ENCODE assay signal across 24 mouse cellular contexts in the genomic region with DNA sequence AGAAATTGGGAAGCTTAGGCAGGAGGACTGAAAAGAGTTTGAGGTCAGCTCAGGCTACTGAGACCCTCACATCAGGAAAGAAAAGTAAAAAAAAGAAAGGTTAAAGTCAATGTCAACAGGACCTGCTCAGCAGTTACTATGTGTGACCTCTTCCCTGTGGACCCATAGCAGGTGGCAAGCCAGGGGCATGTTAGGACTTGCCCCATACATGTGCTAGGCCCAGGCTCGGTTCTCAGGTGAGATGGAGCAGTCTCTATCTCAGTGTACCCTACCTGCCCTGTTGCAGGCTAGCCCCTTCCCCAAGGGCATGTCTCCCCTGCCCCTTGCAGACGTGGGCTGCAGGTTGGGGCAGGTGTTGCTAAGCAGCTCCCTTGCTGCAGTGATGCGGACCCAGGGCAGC.
"Had no signal": no experiment of that assay in that cellular context is flagged by ENCODE, and none has a peak within 500 bp of the region (broad histone marks: within the 10 kb centered on the region; RNA-seq: fewer than 3 reads in every experiment).

No protein-coding gene starts in this region.

- DNase-seq: kidney, adult 11 months; kidney, adult 8-10 months; kidney, postnatal 10 days; kidney, postnatal 36 days; left cerebral cortex, postnatal 4 days; lung, adult 18-20 months; lung, postnatal 10 days; lung, postnatal 36 days; right cerebral cortex, adult 18-20 months; right cerebral cortex, postnatal 14 days; right cerebral cortex, postnatal 4 days; thymus, postnatal 25 days had no signal

- H3K4me3 ChIP-seq: kidney, embryonic 15.5 days; limb, embryonic 12.5 days; limb, embryonic 15.5 days; liver, embryonic 12.5 days; liver, embryonic 15.5 days; lung, embryonic 15.5 days; megakaryocyte, embryonic 14.5 days; midbrain, embryonic 15.5 days; neural tube, embryonic 12.5 days; neural tube, embryonic 15.5 days; stomach, embryonic 15.5 days had no signal

- H3K9ac ChIP-seq: kidney, embryonic 15.5 days; limb, embryonic 12.5 days; limb, embryonic 15.5 days; liver, embryonic 12.5 days; liver, embryonic 15.5 days; lung, embryonic 15.5 days; midbrain, embryonic 15.5 days; neural tube, embryonic 12.5 days; neural tube, embryonic 15.5 days; stomach, embryonic 15.5 days had no signal

- H3K27ac ChIP-seq: kidney, embryonic 15.5 days; limb, embryonic 12.5 days; limb, embryonic 15.5 days; liver, embryonic 12.5 days; liver, embryonic 15.5 days; lung, embryonic 15.5 days; midbrain, embryonic 15.5 days; neural tube, embryonic 12.5 days; neural tube, embryonic 15.5 days; stomach, embryonic 15.5 days had no signal

- H3K4me2 ChIP-seq: kidney, embryonic 15.5 days; limb, embryonic 12.5 days; limb, embryonic 15.5 days; liver, embryonic 12.5 days; liver, embryonic 15.5 days; lung, embryonic 15.5 days; midbrain, embryonic 11.5 days; midbrain, embryonic 15.5 days; neural tube, embryonic 12.5 days; neural tube, embryonic 15.5 days; stomach, embryonic 15.5 days had no signal

- ATAC-seq: liver, embryonic 12.5 days had no signal

- H3K9me3 ChIP-seq: kidney, embryonic 15.5 days; limb, embryonic 12.5 days; limb, embryonic 15.5 days; liver, embryonic 12.5 days; liver, embryonic 15.5 days; lung, embryonic 15.5 days; megakaryocyte, embryonic 14.5 days; midbrain, embryonic 15.5 days; neural tube, embryonic 12.5 days; neural tube, embryonic 15.5 days; stomach, embryonic 15.5 days had no signal

- H3K4me1 ChIP-seq: kidney, embryonic 15.5 days; limb, embryonic 12.5 days; lung, embryonic 15.5 days; midbrain, embryonic 15.5 days; neural tube, embryonic 12.5 days; neural tube, embryonic 15.5 days; stomach, embryonic 15.5 days had no signal

- H3K27me3 ChIP-seq: kidney, embryonic 15.5 days; limb, embryonic 12.5 days; limb, embryonic 15.5 days; liver, embryonic 12.5 days; liver, embryonic 15.5 days; lung, embryonic 15.5 days; megakaryocyte, embryonic 14.5 days; midbrain, embryonic 15.5 days; neural tube, embryonic 12.5 days; neural tube, embryonic 15.5 days; stomach, embryonic 15.5 days had no signal
